Mouse (Mus musculus) limb, embryonic 14.5 days (tissue): ENCODE measurements around the gene Plxna4. TPM values are rescaled to one million over a fixed set of nuclear protein-coding genes. Genes with fewer than 3 reads are reported as not detected.

Experiments used
- ATAC-seq: fragments of 200-750 bp; cut with Nextera tagmentation; 2 replicates; pipeline ENCODE4 v1.8.0; 2017; ENCODE audit warnings: low read depth, moderate number of reproducible peaks, moderate TSS enrichment; ENCODE audit not compliant: low FRiP score
- DNase-seq: peaks from one replicate; pipeline ENCODE4 v3.0.0-alpha.2; 2015; ENCODE audit warnings: low spot score
- H3K27ac ChIP-seq: fragments of 300-500 bp; sonication (generic); replicated peaks from 2 replicates; pipeline ENCODE4 v1.5.1; 2014; ENCODE audit warnings: low read depth, mild to moderate bottlenecking, low read length, moderate library complexity, mixed read lengths
- H3K27me3 ChIP-seq: fragments of 300-500 bp; sonication (generic); 2 replicates; pipeline ENCODE4 v1.6.1; 2014; ENCODE audit warnings: low read length, mixed read lengths; ENCODE audit not compliant: control insufficient read depth, insufficient read depth
- H3K36me3 ChIP-seq: fragments of 300-500 bp; sonication (generic); 2 replicates; pipeline ENCODE4 v1.6.1; 2014; ENCODE audit warnings: mild to moderate bottlenecking, low read length, moderate library complexity, mixed read lengths; ENCODE audit not compliant: control insufficient read depth, insufficient read depth
- H3K4me1 ChIP-seq: fragments of 300-500 bp; sonication (generic); 2 replicates; pipeline ENCODE4 v1.6.1; 2014; ENCODE audit warnings: antibody characterized with exemption, low read length, mixed read lengths; ENCODE audit not compliant: control insufficient read depth, insufficient read depth
- H3K4me2 ChIP-seq: fragments of 300-500 bp; sonication (generic); replicated peaks from 2 replicates; pipeline ENCODE4 v1.6.1; 2014; ENCODE audit warnings: low read depth, mild to moderate bottlenecking, low read length, moderate library complexity; ENCODE audit not compliant: severe bottlenecking
- H3K4me3 ChIP-seq: fragments of 300-500 bp; sonication (generic); replicated peaks from 2 replicates; pipeline ENCODE4 v1.5.1; 2014; ENCODE audit warnings: low read length
- H3K9ac ChIP-seq: fragments of 300-500 bp; sonication (generic); 2 replicates; pipeline ENCODE4 v1.6.1; 2014; ENCODE audit warnings: mild to moderate bottlenecking, low read depth, low read length, moderate library complexity; ENCODE audit not compliant: severe bottlenecking
- H3K9me3 ChIP-seq: fragments of 300-500 bp; sonication (generic); 2 replicates; pipeline ENCODE4 v1.6.1; 2016; ENCODE audit warnings: low read length; ENCODE audit not compliant: control insufficient read depth
- POLR2A ChIP-seq: fragments of 200-500 bp; IDR thresholded peaks from 2 replicates; pipeline ENCODE4 v1.8.0; 2012; ENCODE audit warnings: inconsistent platforms, mild to moderate bottlenecking, moderate library complexity, borderline replicate concordance; ENCODE audit not compliant: insufficient read depth, insufficient read length; ENCODE audit errors: extremely low read depth
- WGBS: fragments of 180-500 bp; shearing (Covaris S2); extraction: QIAGEN DNeasy Blood & Tissue Kit; methylation state at CpG from one replicate; pipeline ENCODE4 v1.1.7; 2014; 5-methylcytosine and 5-hydroxymethylcytosine counted together
- polyA plus RNA-seq, 2 experiments: library from polyadenylated mRNA; depleted of rRNA in 1 of 2; stranded (reverse) in 1 of 2; unstranded in 1 of 2; fragments of >200 nt; fragmentation: Nextera tagmentation in 1 of 2; extraction: Ambion mirVana in 1 of 2; gene quantifications; 2 replicates each; pipeline versions ENCODE4 v1.2.1 to v1.2.3; 2012 to 2014

Plxna4 gene
- polyA plus RNA-seq, 2 experiments, result 4.4 to 6.4 TPM

DNA sequence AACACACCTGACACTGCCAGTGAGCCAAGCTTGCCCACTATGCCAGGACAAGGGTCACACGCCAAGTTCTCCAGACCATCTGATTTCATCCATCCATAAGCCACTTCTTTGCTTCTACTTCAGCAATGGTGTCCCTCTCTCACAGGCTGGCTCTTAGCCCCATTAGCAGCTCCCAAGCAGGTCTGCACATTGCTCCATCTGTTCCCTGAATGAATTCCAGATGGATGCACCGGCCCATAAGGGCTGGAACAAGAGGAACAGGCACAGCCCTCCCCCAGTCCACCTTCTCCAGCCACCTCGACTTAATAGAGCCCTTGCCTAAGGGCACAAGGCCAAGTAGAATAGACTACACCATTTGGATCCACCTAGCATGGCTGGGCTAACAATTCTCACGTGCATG, 91.9 kb downstream of the Plxna4 start:
- DNase-seq, result peak; percentile 52
- ATAC-seq, result 0 out of 2 replicates have a peak, but pooled peaks have one; percentile 30
- Histone ChIP-seq H3K9ac (no peak overlapping the region), H3K27ac (no peak overlapping the region), H3K4me1 (peaks cover 33% of the 10 kb centered on the region), H3K36me3 (no peaks in the 10 kb centered on the region), H3K27me3 (no peaks in the 10 kb centered on the region), H3K4me2 (no peak overlapping the region), H3K4me3 (no peak overlapping the region), H3K9me3 (no peaks in the 10 kb centered on the region)
- 20% methylated on average over 4 of the region's 4 CpGs for WGBS
- no peak for TF ChIP-seq POLR2A

DNA sequence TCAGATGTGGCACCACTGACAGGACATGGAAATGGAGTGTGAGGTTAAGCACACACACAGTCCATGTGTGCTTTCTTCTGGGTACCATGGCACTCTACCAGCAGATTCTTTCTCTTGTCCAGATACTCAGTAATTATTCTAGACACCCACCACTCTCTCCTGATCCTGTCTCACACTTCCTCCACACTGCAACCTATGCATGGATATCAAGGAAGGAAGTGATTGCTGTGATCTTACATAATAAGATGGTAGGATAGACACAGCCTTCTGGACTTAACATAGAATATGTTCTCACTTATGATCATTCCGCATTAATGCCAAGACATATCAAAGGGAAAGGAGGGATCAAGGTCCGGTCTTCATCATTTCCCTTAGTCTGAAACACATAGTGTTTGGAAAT, 92.5 kb downstream of the Plxna4 start:
- TF ChIP-seq POLR2A, result no peak
- WGBS, result 87% methylated on average over 2 of the region's 2 CpGs
- Histone ChIP-seq H3K27ac (no peak overlapping the region), H3K9ac (no peak overlapping the region), H3K4me1 (peaks cover 33% of the 10 kb centered on the region), H3K4me2 (no peak overlapping the region), H3K27me3 (no peaks in the 10 kb centered on the region), H3K4me3 (no peak overlapping the region), H3K9me3 (no peaks in the 10 kb centered on the region), H3K36me3 (no peaks in the 10 kb centered on the region)
- ATAC-seq, result no peak
- DNase-seq, result no peak

DNA sequence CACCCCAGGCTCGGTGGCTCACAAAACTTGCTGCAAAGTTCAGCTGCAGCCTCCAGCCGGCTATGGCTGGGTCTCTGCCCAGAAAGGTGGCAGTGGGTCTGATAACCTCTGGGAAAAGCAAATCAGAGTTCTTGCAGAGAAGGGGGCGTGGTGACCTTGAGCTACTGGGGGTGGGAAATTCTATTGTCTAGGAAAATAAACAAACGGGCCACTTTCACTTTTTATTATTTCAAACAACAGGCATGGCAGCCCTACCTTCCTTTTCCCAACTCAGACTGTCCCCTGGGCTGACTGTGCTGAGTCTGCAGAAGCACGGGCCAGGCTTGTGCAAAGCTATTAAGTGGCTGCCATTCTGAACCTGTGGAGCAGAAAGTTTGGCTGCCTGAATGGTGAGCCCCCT, 94.4 kb downstream of the Plxna4 start:
- H3K27me3 ChIP-seq, result no peaks in the 10 kb centered on the region
- H3K4me3 ChIP-seq, result no peak overlapping the region
- no peaks in the 10 kb centered on the region for H3K36me3 ChIP-seq
- H3K4me2 ChIP-seq, result no peak overlapping the region
- peaks cover 29% of the 10 kb centered on the region for H3K4me1 ChIP-seq
- WGBS, result 23% methylated on average over 5 of the region's 5 CpGs
- TF ChIP-seq POLR2A, result no peak
- no peak for DNase-seq
- H3K9me3 ChIP-seq, result no peaks in the 10 kb centered on the region
- 0 out of 2 replicates have a peak, but pooled peaks have one; percentile 42 for ATAC-seq
- no peak overlapping the region for H3K27ac ChIP-seq
- H3K9ac ChIP-seq, result no peak overlapping the region

DNA sequence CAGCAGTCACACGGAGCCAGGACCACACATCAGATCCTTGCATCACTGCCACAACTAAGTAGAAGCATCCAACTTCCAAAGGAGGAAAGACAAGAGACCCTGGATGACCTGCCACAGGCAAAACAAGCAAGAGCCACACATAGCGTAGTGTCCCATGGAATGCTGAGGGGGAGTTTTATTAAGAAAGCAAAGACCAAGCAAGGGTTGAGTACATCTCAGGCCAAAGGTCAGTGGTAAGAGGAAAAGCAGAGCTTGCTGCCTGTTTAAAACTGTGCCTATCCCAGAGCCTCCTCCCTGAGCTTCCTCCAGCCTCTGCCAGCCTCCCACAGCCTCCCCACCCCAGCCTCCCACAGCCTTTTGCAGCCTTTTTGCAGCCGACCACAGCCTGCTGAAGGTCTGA, 100.9 kb downstream of the Plxna4 start:
- Histone ChIP-seq H3K9ac (no peak overlapping the region), H3K4me1 (no peaks in the 10 kb centered on the region), H3K27ac (no peak overlapping the region), H3K9me3 (no peaks in the 10 kb centered on the region), H3K4me3 (no peak overlapping the region), H3K4me2 (no peak overlapping the region), H3K27me3 (no peaks in the 10 kb centered on the region), H3K36me3 (no peaks in the 10 kb centered on the region)
- no peak for TF ChIP-seq POLR2A
- 61% methylated on average over 3 of the region's 3 CpGs for WGBS
- ATAC-seq, result no peak
- DNase-seq, result no peak

DNA sequence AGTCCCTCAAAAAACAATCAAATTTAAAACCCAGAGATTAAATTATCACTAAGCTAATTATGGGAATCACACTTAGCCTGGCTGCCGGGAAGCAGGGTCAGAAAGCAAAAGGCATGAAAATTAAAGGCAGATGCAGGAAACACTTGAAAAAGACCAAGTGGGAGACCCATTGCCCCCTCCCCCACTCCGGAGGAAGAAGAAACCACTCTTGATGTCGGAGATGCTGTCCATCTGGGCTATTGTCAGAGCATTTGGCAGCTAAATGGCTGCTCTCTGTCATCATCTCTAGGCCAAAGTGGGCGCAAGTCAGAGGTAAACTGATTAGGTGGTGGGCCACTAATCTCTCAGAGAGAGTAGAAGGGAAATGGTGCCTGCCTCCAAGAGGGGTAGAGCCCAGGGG, 105.5 kb downstream of the Plxna4 start:
- H3K4me3 ChIP-seq, result no peak overlapping the region
- no peak for TF ChIP-seq POLR2A
- ATAC-seq (no peak), DNase-seq (no peak)
- H3K9me3 ChIP-seq, result no peaks in the 10 kb centered on the region
- H3K9ac ChIP-seq, result no peak overlapping the region
- H3K4me2 ChIP-seq, result no peak overlapping the region
- no peak overlapping the region for H3K27ac ChIP-seq
- H3K4me1 ChIP-seq, result 0 out of 2 replicates have a peak, but pooled peaks cover 5% of the 10 kb centered on the region
- 25% methylated on average over 4 of the region's 4 CpGs for WGBS
- no peaks in the 10 kb centered on the region for H3K36me3 ChIP-seq
- no peaks in the 10 kb centered on the region for H3K27me3 ChIP-seq

DNA sequence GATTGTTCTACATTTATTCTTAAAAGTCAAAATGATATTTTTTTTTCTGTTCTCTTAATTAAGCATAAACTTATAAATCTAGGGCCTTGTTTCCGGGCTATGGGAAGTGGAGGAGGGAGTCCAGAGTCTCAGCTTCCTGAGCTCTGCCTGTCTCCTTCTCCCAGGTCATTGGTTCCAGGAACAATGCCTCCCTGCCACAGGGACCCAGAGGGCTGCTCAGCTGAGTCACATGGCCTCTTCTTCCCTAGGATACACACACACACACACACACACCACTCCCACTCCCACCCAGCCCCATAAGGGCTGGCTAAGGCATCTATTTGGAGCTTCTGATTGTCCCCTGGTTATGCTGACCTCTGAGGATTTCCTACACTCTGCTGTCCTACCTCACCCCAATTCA, 107.3 kb downstream of the Plxna4 start:
- TF ChIP-seq POLR2A, result no peak
- H3K4me3 ChIP-seq, result no peak overlapping the region
- no peak for ATAC-seq
- H3K9ac ChIP-seq, result no peak overlapping the region
- 94% methylated on average over 1 of the region's 1 CpGs for WGBS
- H3K36me3 ChIP-seq, result no peaks in the 10 kb centered on the region
- no peak overlapping the region for H3K4me2 ChIP-seq
- H3K27ac ChIP-seq, result no peak overlapping the region
- DNase-seq, result no peak
- 0 out of 2 replicates have a peak, but pooled peaks cover 5% of the 10 kb centered on the region for H3K4me1 ChIP-seq
- no peaks in the 10 kb centered on the region for H3K27me3 ChIP-seq
- no peaks in the 10 kb centered on the region for H3K9me3 ChIP-seq
